Mouse (Mus musculus): ENCODE measurements around the gene Scube1.

Scube1 gene

GRCm38 (mm10) chr15:83595364-83595711 is 129.5 kb downstream of the Scube1 start:
- no peak for DNase-seq (ENCODE audit: low spot score in 2 of 2)

GRCm38 (mm10) chr15:83594513-83595363 is 130.1 kb downstream of the Scube1 start, which contains the start of gene Ttll12:
Gene Ttll12, minus strand, starts transcription at chr15:83595157.
- peak; percentile 94 to 97 for DNase-seq (ENCODE audit: low spot score in 2 of 2)

- no peak for DNase-seq (ENCODE audit: low spot score in 2 of 2)
These were observed 130.9 kb downstream of the Scube1 start for GRCm38 (mm10) chr15:83593702-83594512.

- no peak for DNase-seq (ENCODE audit: low spot score in 2 of 2)
These were observed 131.6 kb downstream of the Scube1 start for GRCm38 (mm10) chr15:83593189-83593585.

GRCm38 (mm10) chr15:83592260-83593188 is 132.3 kb downstream of the Scube1 start:
- DNase-seq (ENCODE audit: low spot score in 2 of 2) = no peak

- no peak for DNase-seq (ENCODE audit: low spot score in 2 of 2)
These were observed 133.1 kb downstream of the Scube1 start for GRCm38 (mm10) chr15:83591758-83592157.

GRCm38 (mm10) chr15:83590841-83591240 is 134.0 kb downstream of the Scube1 start:
- DNase-seq (ENCODE audit: low spot score in 2 of 2) = no peak

- DNase-seq (ENCODE audit: low spot score in 2 of 2) = no peak
These were observed 140.0 kb downstream of the Scube1 start for GRCm38 (mm10) chr15:83584741-83585220.

GRCm38 (mm10) chr15:83583419-83584156 is 141.2 kb downstream of the Scube1 start:
- no peak for DNase-seq (ENCODE audit: low spot score in 2 of 2)

GRCm38 (mm10) chr15:83582931-83583330 is 141.9 kb downstream of the Scube1 start:
- no peak for DNase-seq (ENCODE audit: low spot score in 2 of 2)

- no peak for DNase-seq (ENCODE audit: low spot score in 2 of 2)
These were observed 148.2 kb downstream of the Scube1 start for GRCm38 (mm10) chr15:83576651-83577050.

GRCm38 (mm10) chr15:83575543-83575942 is 149.3 kb downstream of the Scube1 start:
- DNase-seq (ENCODE audit: low spot score in 2 of 2) = no peak

GRCm38 (mm10) chr15:83574731-83575351 is 150.0 kb downstream of the Scube1 start:
- no peak for DNase-seq (ENCODE audit: low spot score in 2 of 2)

GRCm38 (mm10) chr15:83573606-83574005 is 151.2 kb downstream of the Scube1 start:
- DNase-seq (ENCODE audit: low spot score in 2 of 2) = no peak

- DNase-seq (ENCODE audit: low spot score in 2 of 2) = no peak
These were observed 152.7 kb downstream of the Scube1 start for GRCm38 (mm10) chr15:83572132-83572531.

- no peak for DNase-seq (ENCODE audit: low spot score in 2 of 2)
These were observed 153.2 kb downstream of the Scube1 start for GRCm38 (mm10) chr15:83571636-83572035.

GRCm38 (mm10) chr15:83570641-83571040 is 154.2 kb downstream of the Scube1 start:
- no peak for DNase-seq (ENCODE audit: low spot score in 2 of 2)

GRCm38 (mm10) chr15:83569682-83570081 is 155.1 kb downstream of the Scube1 start:
- DNase-seq (ENCODE audit: low spot score in 2 of 2) = no peak

GRCm38 (mm10) chr15:83568544-83568943 is 156.3 kb downstream of the Scube1 start:
- DNase-seq (ENCODE audit: low spot score in 2 of 2) = no peak

GRCm38 (mm10) chr15:83567728-83568127 is 157.1 kb downstream of the Scube1 start:
- no peak for DNase-seq (ENCODE audit: low spot score in 2 of 2)
